Mouse (Mus musculus) erythroid progenitor cell, adult 5-6 weeks (primary cell): ENCODE data around the gene Tpsg1. TPM values are rescaled to one million over a fixed set of nuclear protein-coding genes. Genes with fewer than 3 reads are reported as not detected.
A peak's percentile ranks its signal among the peaks of the same experiment; 100 is the strongest.

Experiments
- ATAC-seq: replicated peaks from 2 replicates; pipeline ENCODE4 v1.8.0; 2016; ENCODE audit warnings: moderate number of reproducible peaks, mild to moderate bottlenecking, moderate TSS enrichment, inconsistent platforms; ENCODE audit not compliant: poor library complexity, low FRiP score, severe bottlenecking
- total RNA-seq, 2 experiments: library from RNA; stranded (forward) in 1 of 2; stranded (reverse) in 1 of 2; fragments of 150-400 nt in 1 of 2; fragments of 186-747, 209-891 nt in 1 of 2; gene quantifications; 2 replicates each; pipeline versions ENCODE4 v1.2.3 to v1.2.4; 2015 to 2017; ENCODE audit warnings: low replicate concordance in 2 of 2

The Tpsg1 gene
- total RNA-seq, 2 experiments from 2014 or later: not detected

DNA sequence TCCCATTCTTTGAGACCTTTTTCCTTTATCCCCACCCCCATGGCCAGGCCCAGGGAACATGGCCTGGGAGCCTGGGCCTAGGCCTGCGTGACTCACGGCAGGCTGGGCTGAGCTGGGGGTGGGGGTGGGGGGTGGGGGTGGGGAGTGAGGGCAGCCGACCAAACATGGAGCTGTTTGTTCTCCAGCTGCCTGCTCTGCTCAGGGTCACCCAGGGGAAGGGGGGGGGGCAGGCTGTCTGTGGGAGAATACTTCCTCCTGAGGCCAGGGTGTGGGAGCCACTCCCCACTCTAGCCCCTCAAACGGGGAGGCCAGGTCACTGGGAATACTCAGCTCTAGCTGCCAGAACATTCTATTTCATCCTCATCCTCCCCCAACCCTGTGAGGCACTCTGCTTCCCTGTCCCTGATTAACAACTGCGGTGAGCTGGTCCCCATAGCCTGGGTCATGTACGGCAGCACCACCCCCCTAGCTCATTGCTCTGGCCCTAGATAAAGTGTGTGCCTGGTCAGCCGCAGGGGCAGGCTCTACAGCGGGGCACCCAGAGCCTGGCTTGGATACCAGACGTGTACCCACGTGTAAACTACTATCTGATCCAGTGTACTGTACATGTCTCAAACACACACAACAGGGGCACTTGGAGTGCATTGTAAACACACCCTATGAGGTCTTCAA lies 36.3 kb downstream of the Tpsg1 start:
- no peak for ATAC-seq

GRCm38 (mm10) chr17:25406011-25406441 lies 37.0 kb downstream of the Tpsg1 start:
- no peak for ATAC-seq

- no peak for ATAC-seq
These were observed 38.3 kb downstream of the Tpsg1 start for GRCm38 (mm10) chr17:25407352-25407751.

GRCm38 (mm10) chr17:25408302-25408999 lies 39.4 kb downstream of the Tpsg1 start:
- no peak for ATAC-seq

- ATAC-seq: no peak
These were observed 40.5 kb downstream of the Tpsg1 start for GRCm38 (mm10) chr17:25409621-25410020.

DNA sequence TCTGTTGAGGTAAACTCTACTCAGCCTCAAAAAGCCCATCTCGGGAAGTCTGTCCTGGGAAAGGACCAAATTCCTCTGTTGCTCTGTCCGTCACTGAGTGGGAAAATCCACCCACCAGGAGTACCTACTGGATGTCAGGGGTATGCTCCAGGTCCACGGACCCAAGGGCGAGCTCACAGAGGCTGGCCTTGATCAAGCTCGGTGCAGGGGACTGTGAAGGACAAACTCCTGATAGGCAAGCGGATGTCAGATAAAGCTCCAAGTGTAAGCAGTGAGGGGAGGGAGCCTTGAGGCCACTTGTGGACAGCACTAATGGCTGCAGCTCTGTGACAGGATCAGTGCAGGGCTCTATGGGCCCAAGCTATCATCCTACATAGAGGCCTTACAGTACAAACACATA lies 41.1 kb downstream of the Tpsg1 start:
- ATAC-seq: no peak

DNA sequence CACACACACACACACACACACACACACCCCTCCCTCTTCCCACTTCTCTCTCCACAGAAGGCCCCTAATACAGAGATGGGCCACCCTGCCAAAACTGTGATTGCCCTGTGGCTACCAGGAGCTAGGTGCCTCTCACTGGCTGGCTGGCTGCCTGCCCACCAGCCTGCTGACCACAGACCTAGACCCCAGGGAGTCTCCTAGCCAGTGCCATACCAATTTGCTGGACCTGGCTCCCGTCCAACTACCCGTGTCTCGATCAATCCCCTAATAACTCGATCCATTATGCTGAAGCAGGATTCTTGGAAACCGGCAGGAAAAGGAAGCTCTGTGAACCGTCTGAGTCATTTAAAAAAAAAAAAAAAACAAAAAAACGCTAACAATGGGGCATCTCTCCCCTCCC lies 41.7 kb downstream of the Tpsg1 start:
- no peak for ATAC-seq

- ATAC-seq: no peak
These were observed 42.2 kb downstream of the Tpsg1 start for GRCm38 (mm10) chr17:25411251-25411650.

DNA sequence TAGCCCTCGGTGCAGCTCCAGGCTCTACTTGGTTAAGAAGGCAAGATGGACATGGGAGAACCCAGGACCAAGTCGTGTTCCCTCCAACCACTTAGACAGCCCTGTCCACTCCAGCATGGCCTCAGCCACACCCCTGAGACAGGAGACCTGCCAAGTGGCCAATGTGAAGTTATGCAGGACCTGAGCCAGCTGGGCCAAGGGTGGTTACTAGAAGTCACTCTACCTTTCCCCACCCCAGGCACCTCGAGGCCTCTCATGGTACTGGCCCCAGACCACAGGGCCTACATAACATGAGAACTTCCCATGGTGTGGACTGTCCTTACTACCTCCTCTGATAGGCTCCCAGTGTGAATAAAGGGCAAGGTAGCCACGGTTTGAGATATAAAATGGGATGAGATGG lies 45.1 kb downstream of the Tpsg1 start:
- 0 out of 2 replicates have a peak, but pooled peaks have one; percentile 10 for ATAC-seq

- no peak for ATAC-seq
These were observed 45.8 kb downstream of the Tpsg1 start for GRCm38 (mm10) chr17:25414917-25415316.

GRCm38 (mm10) chr17:25415421-25415913 lies 46.4 kb downstream of the Tpsg1 start:
- no peak for ATAC-seq

DNA sequence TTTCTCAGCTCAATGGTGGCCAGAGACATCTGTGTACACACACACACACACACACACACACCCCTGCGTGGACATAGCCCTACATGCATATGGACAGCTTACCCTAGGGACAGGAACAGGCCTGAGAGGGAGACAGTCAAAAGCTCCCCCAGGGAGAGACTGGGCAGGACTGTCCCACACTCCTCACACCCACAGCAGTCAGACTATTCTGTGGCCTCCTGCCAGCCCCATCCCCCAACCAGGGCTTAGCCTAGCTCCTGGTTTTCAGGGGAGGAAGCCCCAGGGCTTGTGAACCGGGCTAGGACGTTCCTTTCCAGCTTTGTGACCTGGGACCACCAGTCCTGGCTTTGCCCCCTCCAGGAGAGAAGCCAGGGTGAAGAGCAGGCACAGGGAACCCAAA lies 47.1 kb downstream of the Tpsg1 start:
- no peak for ATAC-seq

GRCm38 (mm10) chr17:25417990-25418389 lies 48.9 kb downstream of the Tpsg1 start:
- no peak for ATAC-seq

- ATAC-seq: no peak
These were observed 49.9 kb downstream of the Tpsg1 start for GRCm38 (mm10) chr17:25418926-25419325.

DNA sequence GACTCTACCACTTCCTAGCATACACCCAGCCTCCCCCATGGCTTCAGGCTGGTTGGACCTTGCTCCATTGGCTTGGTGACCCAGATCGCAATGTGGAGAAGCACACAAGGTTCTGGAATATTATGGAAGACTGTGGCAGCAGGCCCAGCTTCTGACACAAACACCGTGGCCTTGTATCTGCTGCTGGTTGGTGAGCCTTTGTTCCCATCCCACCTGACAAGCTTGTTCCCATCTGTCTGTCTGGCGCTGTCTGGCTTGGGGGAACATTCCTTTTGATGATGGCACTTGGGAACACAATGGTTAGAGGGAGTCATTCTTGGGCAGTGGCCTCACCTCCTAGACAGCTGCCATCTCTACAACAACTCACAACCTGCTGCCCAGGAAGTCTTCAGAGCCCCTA lies 51.9 kb downstream of the Tpsg1 start:
- no peak for ATAC-seq

Other genes starting within 250 kb of the Tpsg1 start
- not detected in 2 replicates for gene Ptx4, start 248.5 kb upstream of the Tpsg1 start, total RNA-seq (2015; ENCODE audit: low replicate concordance)
- gene Ptx4, start 248.5 kb upstream of the Tpsg1 start, total RNA-seq (2017; ENCODE audit: low replicate concordance): not detected in 2 replicates
- gene Clcn7, start 235.9 kb upstream of the Tpsg1 start, total RNA-seq (2015; ENCODE audit: low replicate concordance): 17.3 and 23.1 TPM in 2 replicates
- gene Clcn7, start 235.9 kb upstream of the Tpsg1 start, total RNA-seq (2017; ENCODE audit: low replicate concordance): 20.0 and 22.6 TPM in 2 replicates
- not detected in 2 replicates for gene Ccdc154, start 206.8 kb upstream of the Tpsg1 start, total RNA-seq (2015; ENCODE audit: low replicate concordance)
- 2.6 TPM in 1 of 2 replicates, not detected in the other for gene Ccdc154, start 206.8 kb upstream of the Tpsg1 start, total RNA-seq (2017; ENCODE audit: low replicate concordance)
- gene Gm38655, start 193.8 kb upstream of the Tpsg1 start, total RNA-seq (2015; ENCODE audit: low replicate concordance): not detected in 2 replicates
- not detected in 2 replicates for gene Gm38655, start 193.8 kb upstream of the Tpsg1 start, total RNA-seq (2017; ENCODE audit: low replicate concordance)
- gene BC003965, start 184.7 kb upstream of the Tpsg1 start, total RNA-seq (2015; ENCODE audit: low replicate concordance): 5.0 and 7.9 TPM in 2 replicates
- 2.0 and 3.5 TPM in 2 replicates for gene BC003965, start 184.7 kb upstream of the Tpsg1 start, total RNA-seq (2017; ENCODE audit: low replicate concordance)
- gene Unkl, start 180.9 kb upstream of the Tpsg1 start, total RNA-seq (2015; ENCODE audit: low replicate concordance): 28.8 and 41.9 TPM in 2 replicates
- gene Unkl, start 180.9 kb upstream of the Tpsg1 start, total RNA-seq (2017; ENCODE audit: low replicate concordance): 29.3 and 36.7 TPM in 2 replicates
- 10.5 and 13.8 TPM in 2 replicates for gene Gnptg, start 129.1 kb upstream of the Tpsg1 start, total RNA-seq (2015; ENCODE audit: low replicate concordance)
- 5.8 and 8.4 TPM in 2 replicates for gene Gnptg, start 129.1 kb upstream of the Tpsg1 start, total RNA-seq (2017; ENCODE audit: low replicate concordance)
- gene Tsr3, start 129.1 kb upstream of the Tpsg1 start, total RNA-seq (2015; ENCODE audit: low replicate concordance): 2.9 TPM in 1 of 2 replicates, not detected in the other
- gene Tsr3, start 129.1 kb upstream of the Tpsg1 start, total RNA-seq (2017; ENCODE audit: low replicate concordance): 3.1 and 6.5 TPM in 2 replicates
- gene Baiap3, start 112.9 kb upstream of the Tpsg1 start, total RNA-seq (2015; ENCODE audit: low replicate concordance): not detected in 2 replicates
- not detected in 2 replicates for gene Baiap3, start 112.9 kb upstream of the Tpsg1 start, total RNA-seq (2017; ENCODE audit: low replicate concordance)
- 197 and 220 TPM in 2 replicates for gene Ube2i, start 94.7 kb upstream of the Tpsg1 start, total RNA-seq (2015; ENCODE audit: low replicate concordance)
- 152 and 166 TPM in 2 replicates for gene Ube2i, start 94.7 kb upstream of the Tpsg1 start, total RNA-seq (2017; ENCODE audit: low replicate concordance)
- 101 and 104 TPM in 2 replicates for gene Prss34, start 70.9 kb upstream of the Tpsg1 start, total RNA-seq (2015; ENCODE audit: low replicate concordance)
- gene Prss34, start 70.9 kb upstream of the Tpsg1 start, total RNA-seq (2017; ENCODE audit: low replicate concordance): 38.0 and 42.1 TPM in 2 replicates
- gene Prss28, start 60.6 kb upstream of the Tpsg1 start, total RNA-seq (2015; ENCODE audit: low replicate concordance): 2.5 TPM in 1 of 2 replicates, not detected in the other
- gene Prss28, start 60.6 kb upstream of the Tpsg1 start, total RNA-seq (2017; ENCODE audit: low replicate concordance): not detected in 2 replicates
- not detected in 2 replicates for gene Prss29, start 50.6 kb upstream of the Tpsg1 start, total RNA-seq (2015; ENCODE audit: low replicate concordance)
- gene Prss29, start 50.6 kb upstream of the Tpsg1 start, total RNA-seq (2017; ENCODE audit: low replicate concordance): not detected in 2 replicates
- not detected in 2 replicates for gene Tpsab1, start 23.7 kb upstream of the Tpsg1 start, total RNA-seq (2015; ENCODE audit: low replicate concordance)
- gene Tpsab1, start 23.7 kb upstream of the Tpsg1 start, total RNA-seq (2017; ENCODE audit: low replicate concordance): not detected in 2 replicates
- not detected in 2 replicates for gene Tpsb2, start 3.0 kb upstream of the Tpsg1 start, total RNA-seq (2015; ENCODE audit: low replicate concordance)
- not detected in 2 replicates for gene Tpsb2, start 3.0 kb upstream of the Tpsg1 start, total RNA-seq (2017; ENCODE audit: low replicate concordance)
- gene Cacna1h, start 64.5 kb downstream of the Tpsg1 start, total RNA-seq (2015; ENCODE audit: low replicate concordance): 10.5 TPM in 1 of 2 replicates, not detected in the other
- 0.91 and 2.3 TPM in 2 replicates for gene Cacna1h, start 64.5 kb downstream of the Tpsg1 start, total RNA-seq (2017; ENCODE audit: low replicate concordance)
- not detected in 2 replicates for gene Tekt4, start 85.3 kb downstream of the Tpsg1 start, total RNA-seq (2015; ENCODE audit: low replicate concordance)
- gene Tekt4, start 85.3 kb downstream of the Tpsg1 start, total RNA-seq (2017; ENCODE audit: low replicate concordance): not detected in 2 replicates
- gene Sstr5, start 128.0 kb downstream of the Tpsg1 start, total RNA-seq (2015; ENCODE audit: low replicate concordance): not detected in 2 replicates
- gene Sstr5, start 128.0 kb downstream of the Tpsg1 start, total RNA-seq (2017; ENCODE audit: low replicate concordance): not detected in 2 replicates
- not detected in 2 replicates for gene Sox8, start 201.4 kb downstream of the Tpsg1 start, total RNA-seq (2015; ENCODE audit: low replicate concordance)
- not detected in 2 replicates for gene Sox8, start 201.4 kb downstream of the Tpsg1 start, total RNA-seq (2017; ENCODE audit: low replicate concordance)
- 2.9 and 3.4 TPM in 2 replicates for gene Lmf1, start 209.8 kb downstream of the Tpsg1 start, total RNA-seq (2015; ENCODE audit: low replicate concordance)
- 0.53 and 4.9 TPM in 2 replicates for gene Lmf1, start 209.8 kb downstream of the Tpsg1 start, total RNA-seq (2017; ENCODE audit: low replicate concordance)